In the genomic region with DNA sequence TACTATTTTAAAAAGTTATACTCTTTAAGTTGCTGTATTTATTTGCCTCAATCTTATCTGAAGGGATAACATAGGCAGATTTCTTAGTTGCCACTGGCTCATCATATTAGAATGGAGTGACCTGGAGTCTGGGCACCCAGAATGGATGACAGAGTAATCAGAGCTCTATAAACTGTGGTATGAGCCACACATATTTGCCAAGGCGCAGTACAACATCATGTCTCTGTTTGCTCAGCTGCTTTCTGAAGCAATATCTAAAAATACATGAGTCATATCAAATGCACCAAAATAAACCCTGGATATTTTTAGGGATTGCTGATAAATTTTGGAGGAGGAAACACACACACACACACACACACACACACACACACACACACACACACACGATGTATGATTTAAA, we compare ENCODE assay signal across 24 mouse cellular contexts. TPM values are rescaled to one million over a fixed set of nuclear protein-coding genes. Genes with fewer than 3 reads are reported as not detected.
DNase-seq lines count a peak whose midpoint lies in the region; ATAC-seq and TF ChIP-seq lines count a peak whose summit lies in the region.
"Had no signal": no experiment of that assay in that cellular context is flagged by ENCODE, and none has a peak within 500 bp of the region (broad histone marks: within the 10 kb centered on the region; RNA-seq: fewer than 3 reads in every experiment).

No protein-coding gene starts in this region.

- H3K27me3 ChIP-seq in heart, postnatal 0 days (ENCODE audit: control insufficient read depth, insufficient read depth, low read length): no peaks in the 10 kb centered on the region
- H3K27me3 ChIP-seq: hindbrain, embryonic 13.5 days; limb, embryonic 15.5 days; neural tube, embryonic 15.5 days had no signal

- H3K4me2 ChIP-seq in heart, postnatal 0 days (ENCODE audit: low read depth, low read length): no peak overlapping the region
- H3K4me2 ChIP-seq: hindbrain, embryonic 13.5 days; limb, embryonic 15.5 days; lung, embryonic 14.5 days; neural tube, embryonic 15.5 days had no signal

- no peaks in the 10 kb centered on the region for H3K9me3 ChIP-seq in heart, postnatal 0 days (replicated peaks; ENCODE audit: control insufficient read depth, low read length)
- H3K9me3 ChIP-seq: embryonic facial prominence, embryonic 10.5 days; G1E; hindbrain, embryonic 13.5 days; limb, embryonic 15.5 days; neural tube, embryonic 15.5 days had no signal

- no peak for DNase-seq in frontal cortex, postnatal 25 days (ENCODE audit: low spot score in 2 of 2)
- peak; percentile 84 for DNase-seq in 3T3-L1 (ENCODE audit: low read depth, low spot score)
- peak; percentile 80 for DNase-seq in fibroblast of lung, adult 2 months (ENCODE audit: low read depth)
- DNase-seq in heart, postnatal 0 days (ENCODE audit: low spot score): peak; percentile 90
- no peak for DNase-seq in cerebellum, adult 11 months
- no peak for DNase-seq in left cerebral cortex, adult 9 months (ENCODE audit: low spot score in 2 of 2)
- DNase-seq: cerebellum, postnatal 25 days; kidney, adult 2 months; kidney, postnatal 4 days; lung, embryonic 14.5 days; retina, postnatal 1 day; spleen, adult 18-20 months; thymus, postnatal 4 days had no signal

- peak; percentile 91 for TF ChIP-seq EP300 in heart, postnatal 0 days (IDR thresholded peaks at IDR 0.05; ENCODE audit: low read depth)

- H3K27ac ChIP-seq in heart, postnatal 0 days (ENCODE audit: low read depth): peak overlapping the region; percentile 87
- H3K27ac ChIP-seq: embryonic facial prominence, embryonic 10.5 days; hindbrain, embryonic 13.5 days; limb, embryonic 15.5 days; neural tube, embryonic 15.5 days had no signal

- H3K4me1 ChIP-seq in heart, postnatal 0 days (ENCODE audit: control insufficient read depth, insufficient read depth): peaks cover 19% of the 10 kb centered on the region
- H3K4me1 ChIP-seq: embryonic facial prominence, embryonic 10.5 days; hindbrain, embryonic 13.5 days; limb, embryonic 15.5 days; neural tube, embryonic 15.5 days had no signal

- no peak for TF ChIP-seq CTCF in heart, postnatal 0 days (IDR thresholded peaks at IDR 0.05; ENCODE audit: low read depth)

- H3K4me3 ChIP-seq in heart, postnatal 0 days (ENCODE audit: low read depth, low read length): no peak overlapping the region
- H3K4me3 ChIP-seq: embryonic facial prominence, embryonic 10.5 days; hindbrain, embryonic 13.5 days; limb, embryonic 15.5 days; neural tube, embryonic 15.5 days had no signal

- ATAC-seq in frontal cortex, adult (ENCODE audit: low TSS enrichment): peak; percentile 57
- ATAC-seq in heart, postnatal 0 days (ENCODE audit: insufficient read depth, low read depth): peak; percentile 93
- no peak for ATAC-seq in cerebellum, adult (ENCODE audit: insufficient number of reproducible peaks, low FRiP score, low TSS enrichment)
- ATAC-seq: activated CD4-positive, CD25-positive, alpha-beta regulatory T cell, adult 4 months had no signal

- 25% methylated on average over 2 of the region's 2 CpGs for WGBS in heart, postnatal 0 days

- H3K9ac ChIP-seq in heart, postnatal 0 days (replicated peaks; ENCODE audit: low read depth, low read length): no peak overlapping the region
- H3K9ac ChIP-seq: hindbrain, embryonic 13.5 days; limb, embryonic 15.5 days; lung, embryonic 14.5 days; neural tube, embryonic 15.5 days had no signal

- no peaks in the 10 kb centered on the region for H3K36me3 ChIP-seq in heart, postnatal 0 days (replicated peaks; ENCODE audit: control insufficient read depth, insufficient read depth, low read length)
- H3K36me3 ChIP-seq: embryonic facial prominence, embryonic 10.5 days; G1E; hindbrain, embryonic 13.5 days; limb, embryonic 15.5 days; neural tube, embryonic 15.5 days had no signal

RNA-seq across cellular contexts. Expression of gene Spata4, which starts 8.8 kb away (rescaled TPM):
- not detected in 2 replicates for total RNA-seq in heart, postnatal 0 days (2014; rRNA removed; ENCODE audit: low replicate concordance)
- not detected in 2 replicates for polyA plus RNA-seq in heart, postnatal 0 days (2015; fragmentation: Nextera tagmentation; extraction: Ambion mirVana)
- total RNA-seq: G1E; left cerebral cortex, adult 18-20 months; megakaryocyte-erythroid progenitor cell, adult 5-6 weeks; monocyte, adult 5-6 weeks had no signal
- polyA plus RNA-seq: activated CD4-positive, CD25-positive, alpha-beta regulatory T cell, adult 4 months; embryonic facial prominence, embryonic 10.5 days; G1E; limb, embryonic 15.5 days; lung, embryonic 14.5 days; neural tube, embryonic 15.5 days had no signal

Comparison
In these comparisons a context has a peak if more than half of its experiments do, and no peak if none do; other contexts are left out.
1. DNase-seq: peak in 3T3-L1 (single experiment), fibroblast of lung, adult 2 months (single experiment) and heart, postnatal 0 days (single experiment); none in frontal cortex, postnatal 25 days (0 of 2), cerebellum, adult 11 months (single experiment) and left cerebral cortex, adult 9 months (0 of 2).